14 mouse cellular contexts compared by ENCODE assay signal in genomic region chr13:107587678-107588077, GRCm38 (mm10).
"Had no signal": no experiment of that assay in that cellular context is flagged by ENCODE, and none has a peak within 500 bp of the region (broad histone marks: within the 10 kb centered on the region; RNA-seq: fewer than 3 reads in every experiment).

No protein-coding gene starts in this region.

- DNase-seq: kidney, adult 9 months; lung, embryonic 14.5 days; lung, postnatal 10 days; lung, postnatal 4 days; right cerebral cortex, postnatal 25 days; thymus, adult 18-20 months; thymus, postnatal 14 days had no signal

- H3K27ac ChIP-seq: layer of hippocampus, adult 2 months; limb, embryonic 10.5 days; liver, embryonic 12.5 days; midbrain, embryonic 15.5 days; neural tube, embryonic 12.5 days had no signal

- H3K36me3 ChIP-seq: limb, embryonic 10.5 days; liver, embryonic 12.5 days; midbrain, embryonic 15.5 days; neural tube, embryonic 12.5 days had no signal

- H3K9ac ChIP-seq: liver, embryonic 12.5 days; lung, embryonic 14.5 days; midbrain, embryonic 15.5 days; neural tube, embryonic 12.5 days had no signal

- H3K9me3 ChIP-seq: limb, embryonic 10.5 days; liver, embryonic 12.5 days; midbrain, embryonic 15.5 days; neural tube, embryonic 12.5 days had no signal

- H3K4me3 ChIP-seq: layer of hippocampus, adult 2 months; limb, embryonic 10.5 days; liver, embryonic 12.5 days; midbrain, embryonic 15.5 days; neural tube, embryonic 12.5 days had no signal

- H3K4me2 ChIP-seq: liver, embryonic 12.5 days; lung, embryonic 14.5 days; midbrain, embryonic 11.5 days; midbrain, embryonic 15.5 days; neural tube, embryonic 12.5 days had no signal

- H3K27me3 ChIP-seq: liver, embryonic 12.5 days; midbrain, embryonic 15.5 days; neural tube, embryonic 12.5 days had no signal

- ATAC-seq: intestine, postnatal 0 days; liver, embryonic 12.5 days; midbrain, embryonic 15.5 days had no signal

- H3K4me1 ChIP-seq: liver, embryonic 12.5 days; midbrain, embryonic 15.5 days had no signal
